Mouse (Mus musculus) kidney, adult 9 months (tissue): ENCODE results near the gene Kif24.

ENCODE experiments used
- DNase-seq: peaks from one replicate; pipeline ENCODE4 v3.0.0; 2022

Kif24 gene

GRCm38 (mm10) chr4:41398353-41398752 lies 66.3 kb downstream of the Kif24 start:
- no peak for DNase-seq

GRCm38 (mm10) chr4:41394651-41395050 lies 70.0 kb downstream of the Kif24 start:
- no peak for DNase-seq

DNA sequence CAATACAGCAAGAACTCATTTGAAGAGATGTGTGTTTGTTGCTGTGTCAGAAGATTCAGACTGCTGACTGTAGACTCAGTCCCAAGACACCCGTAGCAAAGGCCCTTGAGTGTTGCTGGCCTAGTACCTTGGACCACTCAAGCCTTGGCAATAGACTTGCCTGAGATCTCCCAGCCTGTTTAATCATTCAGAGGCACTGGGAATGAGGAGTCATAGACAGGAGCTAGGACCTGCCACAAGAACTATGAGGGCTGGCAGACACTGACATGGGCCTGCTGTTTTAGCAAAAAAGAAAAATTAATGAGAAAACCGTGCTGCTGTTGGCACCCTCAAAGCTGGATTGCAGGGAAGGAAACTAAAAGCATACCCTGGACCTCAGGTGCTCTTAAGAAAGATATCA lies 73.7 kb downstream of the Kif24 start:
- DNase-seq, result no peak

DNA sequence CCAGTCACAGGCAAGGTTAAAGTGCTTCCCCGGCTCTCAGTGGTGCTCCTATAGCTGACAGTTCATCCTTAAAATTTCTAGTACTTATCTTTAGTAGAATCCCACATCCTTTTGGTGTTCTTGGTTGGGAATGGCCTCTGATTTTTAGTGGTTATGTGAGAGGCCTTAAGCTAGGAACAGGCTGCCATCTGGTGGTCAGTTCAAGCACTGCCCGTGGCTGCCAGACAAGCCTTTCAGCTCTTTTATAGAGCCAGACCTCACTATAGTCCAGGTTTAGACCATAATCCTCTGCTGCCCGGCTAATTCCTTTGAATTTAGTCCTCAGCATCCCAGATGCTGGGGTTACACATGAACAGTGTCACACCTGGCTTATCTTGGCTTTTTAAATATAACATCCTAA lies 74.6 kb downstream of the Kif24 start:
- peak; percentile 88 for DNase-seq

- peak; percentile 56 for DNase-seq
Measured at GRCm38 (mm10) chr4:41389240-41389639, 75.4 kb downstream of the Kif24 start.

GRCm38 (mm10) chr4:41388616-41389015 lies 76.1 kb downstream of the Kif24 start:
- DNase-seq, result peak; percentile 22

- no peak for DNase-seq
Measured at GRCm38 (mm10) chr4:41387755-41388469, 76.8 kb downstream of the Kif24 start.

DNA sequence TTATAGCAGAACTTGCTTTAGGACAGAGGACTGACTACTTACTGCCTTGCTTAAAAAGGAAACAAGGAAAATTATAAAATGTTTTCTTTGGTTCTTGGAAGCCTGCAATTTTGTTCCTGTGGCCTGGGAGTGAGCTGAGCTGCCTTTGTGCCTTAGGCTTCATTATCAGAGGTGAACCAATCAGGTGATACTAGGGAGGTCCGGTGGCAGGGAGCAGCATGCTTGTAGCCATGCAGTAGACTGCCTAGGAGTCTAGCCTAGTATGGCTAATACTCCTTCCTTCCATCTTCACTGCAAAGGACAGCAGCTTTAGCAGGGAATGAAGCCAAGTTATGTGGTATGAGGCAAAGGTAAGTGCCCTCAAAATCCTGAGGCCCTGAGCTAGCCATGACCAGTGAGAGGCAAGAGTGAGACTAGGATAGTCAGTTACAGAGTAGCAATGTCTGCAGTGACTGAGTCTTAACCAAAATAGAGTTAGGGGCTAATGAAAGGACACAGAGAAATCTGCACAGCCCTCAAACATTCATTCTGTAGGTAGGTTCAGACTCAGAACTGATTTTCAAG lies 78.2 kb downstream of the Kif24 start:
- peak; percentile 43 for DNase-seq

DNA sequence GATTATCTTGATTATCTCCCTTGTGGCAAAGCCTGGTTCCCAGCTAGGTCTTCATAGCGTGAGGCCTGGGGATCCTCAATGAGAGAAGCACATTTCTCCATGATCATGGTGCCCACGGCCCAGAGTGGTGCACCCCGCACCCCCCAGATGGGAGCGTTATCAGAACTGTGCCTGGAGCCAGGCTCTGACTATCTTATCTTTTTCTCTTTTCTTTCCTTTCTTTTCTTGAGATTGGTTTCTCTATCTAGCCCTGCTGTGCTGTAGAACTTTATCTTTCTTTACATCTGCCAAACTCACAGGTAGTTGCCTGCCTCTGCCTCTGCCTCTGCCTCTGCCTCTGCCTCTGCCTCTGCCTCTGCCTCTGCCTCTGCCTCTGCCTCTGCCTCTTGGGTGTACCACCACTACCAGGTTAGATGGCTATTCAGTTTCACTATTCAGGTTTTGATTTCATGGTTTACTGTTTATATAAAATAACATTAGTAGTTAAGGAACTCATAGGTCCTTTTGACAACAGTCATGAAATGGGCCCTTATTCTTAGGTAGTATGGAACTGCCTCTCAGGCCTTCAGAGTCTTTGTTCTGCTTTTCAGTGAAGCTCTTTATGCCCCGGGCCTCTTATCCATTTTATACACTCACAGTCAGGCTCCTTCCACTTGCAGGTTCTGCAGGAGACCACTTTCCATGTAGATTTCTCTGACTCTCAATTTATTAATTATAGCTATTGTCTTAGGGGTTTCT lies 83.3 kb downstream of the Kif24 start:
- no peak for DNase-seq

- DNase-seq, result no peak
Measured at GRCm38 (mm10) chr4:41377567-41377966, 87.1 kb downstream of the Kif24 start.

DNA sequence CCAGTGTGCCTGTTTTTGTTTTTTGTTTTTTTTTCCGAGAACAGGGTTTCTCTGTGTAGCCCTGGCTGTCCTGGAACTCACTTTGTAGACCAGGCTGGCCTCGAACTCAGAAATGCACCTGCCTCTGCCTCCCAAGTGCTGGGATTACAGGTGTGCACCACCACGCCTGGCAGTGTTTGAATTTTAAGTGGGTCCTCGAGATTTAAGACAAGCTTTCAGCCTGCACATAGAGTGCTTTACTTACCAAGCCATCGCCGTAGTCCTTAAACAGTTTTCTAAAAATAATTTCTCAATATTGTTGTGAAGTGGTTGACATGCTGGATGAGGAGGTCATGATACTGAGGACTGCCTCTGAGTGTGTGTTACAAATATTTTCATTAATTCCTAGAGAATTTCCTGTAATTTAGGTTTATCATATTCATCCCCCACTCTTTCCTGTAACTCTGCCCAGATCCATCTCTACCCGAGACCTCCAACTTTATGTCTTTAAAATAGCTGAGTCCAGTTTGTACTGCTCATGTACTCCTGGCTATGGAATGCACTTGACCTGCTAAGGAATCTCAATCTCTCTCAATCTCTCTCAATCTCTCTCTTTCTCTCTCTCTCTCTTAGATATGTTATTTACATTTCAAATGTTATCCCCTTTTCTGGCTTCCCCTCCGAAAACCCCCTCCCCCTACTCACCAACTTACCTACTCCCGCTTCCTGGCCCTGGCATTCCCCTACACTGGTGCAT lies 94.8 kb downstream of the Kif24 start:
- DNase-seq, result no peak

DNA sequence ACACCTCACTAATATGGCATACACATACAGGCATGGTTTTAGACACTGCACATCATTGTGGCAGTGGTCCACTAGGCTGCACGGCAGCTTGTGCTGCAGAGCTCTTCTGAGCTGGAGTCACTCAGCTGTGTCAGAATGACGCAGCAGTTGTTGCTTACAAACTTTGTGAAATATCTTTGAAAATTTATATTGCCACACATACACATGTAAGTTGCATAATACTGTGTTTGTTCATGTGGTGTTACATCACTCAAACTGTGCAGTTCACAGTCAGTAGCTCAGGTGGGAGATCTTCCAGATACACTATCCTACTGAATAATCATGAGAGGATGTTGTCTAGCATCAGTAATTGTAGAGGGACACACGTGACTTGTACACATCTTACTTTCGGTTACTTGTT lies 96.5 kb downstream of the Kif24 start:
- no peak for DNase-seq

DNA sequence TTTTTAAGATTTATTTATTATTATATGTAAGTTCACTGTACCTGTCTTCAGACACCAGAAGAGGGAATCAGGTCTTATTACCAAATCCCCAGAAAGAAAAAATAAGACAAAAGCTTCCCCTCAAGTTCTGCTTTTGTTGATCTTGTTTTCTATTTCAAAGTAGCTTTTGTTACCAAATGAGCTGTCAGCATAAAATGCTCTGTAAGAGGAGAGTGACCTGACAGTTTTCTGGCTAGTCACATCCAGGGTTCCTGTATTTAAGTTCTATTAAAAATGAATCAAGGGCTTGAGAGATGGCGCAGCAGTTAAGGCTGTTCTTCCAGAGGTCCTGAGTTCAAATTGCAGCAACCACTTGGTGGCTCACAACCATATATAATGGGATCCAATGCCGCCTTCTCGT lies 103.6 kb downstream of the Kif24 start:
- DNase-seq, result no peak

- DNase-seq, result no peak
Measured at GRCm38 (mm10) chr4:41359358-41359757, 105.3 kb downstream of the Kif24 start.

- DNase-seq, result no peak
Measured at GRCm38 (mm10) chr4:41358669-41359068, 106.0 kb downstream of the Kif24 start.

- no peak for DNase-seq
Measured at GRCm38 (mm10) chr4:41357154-41357553, 107.5 kb downstream of the Kif24 start.

GRCm38 (mm10) chr4:41353265-41353664 lies 111.4 kb downstream of the Kif24 start:
- no peak for DNase-seq

- no peak for DNase-seq
Measured at GRCm38 (mm10) chr4:41352758-41353157, 111.9 kb downstream of the Kif24 start.

- DNase-seq, result no peak
Measured at GRCm38 (mm10) chr4:41349199-41349591, 115.5 kb downstream of the Kif24 start.

DNA sequence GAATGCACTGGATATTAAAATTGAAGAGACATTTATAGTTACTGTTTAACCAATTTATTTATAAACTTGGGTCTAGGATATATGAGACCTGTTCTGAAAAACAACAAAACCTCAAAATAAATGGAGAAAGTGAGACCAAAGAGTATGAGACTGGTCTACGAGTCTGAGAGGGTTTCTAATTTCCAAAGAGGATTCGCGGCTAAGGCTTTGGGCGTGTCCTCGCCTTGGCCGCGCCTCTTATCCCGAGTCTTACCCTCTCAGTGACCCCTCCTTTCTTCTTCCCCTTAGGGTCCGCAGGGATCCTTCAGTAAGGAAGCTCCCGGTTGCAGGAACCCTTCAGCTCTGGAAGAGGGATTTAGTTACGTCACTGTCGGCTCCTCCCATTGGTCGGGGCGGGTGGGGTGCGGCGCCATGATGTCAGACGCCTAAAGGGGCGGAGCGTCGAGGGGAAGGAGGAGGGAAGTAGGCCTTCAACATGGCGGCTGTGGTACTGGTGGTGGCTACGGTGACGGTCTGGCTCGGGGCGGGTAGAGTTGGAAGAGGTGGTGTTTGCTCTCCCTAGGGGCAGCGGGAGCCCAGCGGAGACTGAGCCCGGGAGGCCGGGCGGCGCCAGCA lies 116.0 kb downstream of the Kif24 start, which contains the start of gene Ubap1:
Gene Ubap1, plus strand, starts transcription at position 413 of the 615 bp plus-strand sequence.
- peak; percentile 96 for DNase-seq

DNA sequence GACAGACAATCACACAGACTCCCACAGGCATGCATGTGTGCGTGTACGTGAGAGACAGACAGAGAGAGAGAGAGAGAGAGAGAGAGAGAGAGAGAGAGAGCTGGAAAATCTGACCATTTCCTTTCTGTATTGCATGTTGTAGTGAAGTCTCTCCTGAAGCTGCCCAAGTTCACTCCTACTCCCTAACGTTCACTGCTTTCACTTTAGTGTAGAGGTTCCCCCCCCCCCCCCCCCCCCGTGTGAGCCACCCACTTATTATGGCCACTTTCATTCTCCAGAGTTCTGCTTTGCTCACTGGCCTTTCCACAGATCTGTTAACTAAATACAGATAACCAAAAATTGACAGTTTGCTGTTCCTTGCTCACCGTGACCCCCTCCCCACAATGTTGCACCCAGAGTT lies 116.8 kb downstream of the Kif24 start:
- no peak for DNase-seq

GRCm38 (mm10) chr4:41346011-41346410 lies 118.7 kb downstream of the Kif24 start:
- DNase-seq, result peak; percentile 67
